Mouse (Mus musculus): ENCODE results near the gene Slc29a1. TPM values are rescaled to one million over a fixed set of nuclear protein-coding genes. Genes with fewer than 3 reads are reported as not detected.

Slc29a1 gene
- polyA plus RNA-seq, 1 experiment, result 72.2 TPM

DNA sequence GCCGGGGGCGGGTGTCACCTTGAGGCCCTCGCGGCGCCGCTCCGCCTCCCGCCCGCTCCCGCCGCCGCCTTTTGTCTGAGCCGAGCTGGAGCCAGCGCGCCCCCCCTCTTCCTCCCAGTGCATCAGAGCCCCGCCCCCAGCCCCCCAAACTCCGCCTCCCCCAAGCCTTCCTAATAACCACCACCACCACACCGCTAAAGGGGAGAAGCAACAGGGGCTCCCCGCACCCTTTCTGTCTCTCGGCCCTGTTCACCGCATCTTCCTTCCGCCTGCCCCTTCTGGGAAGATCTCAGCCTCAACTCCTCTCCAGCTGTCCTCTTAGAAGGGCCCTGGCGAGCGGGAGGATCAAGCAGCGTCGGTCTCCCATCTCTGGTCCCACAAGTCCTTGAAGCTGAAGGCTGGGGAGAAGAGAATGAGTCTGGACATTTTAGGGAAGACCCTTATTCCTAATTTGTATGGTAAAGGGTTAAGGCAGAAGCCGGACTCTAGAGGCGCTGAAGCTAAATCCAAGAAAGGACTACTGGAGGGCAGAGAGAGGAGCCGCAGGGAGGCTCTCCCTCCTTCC, 49.7 kb downstream of the Slc29a1 start, which contains the start of gene Tmem151b:
Gene Tmem151b (minus strand): TSS at position 61 of the 565 bp plus-strand sequence.
- peaks cover 34% of the 10 kb centered on the region for H3K4me1 ChIP-seq (ENCODE audit: control insufficient read depth, insufficient read depth, low read length)
- WGBS, result 0% methylated on average over 16 of the region's 29 CpGs
- peak within 1 kb of the TSS; percentile 76 for H3K27ac ChIP-seq (ENCODE audit: insufficient read depth, low read length)
- no peak for TF ChIP-seq CTCF (IDR thresholded peaks at IDR 0.05; ENCODE audit: borderline replicate concordance, insufficient read depth, low read depth, low read length)
- TF ChIP-seq POLR2A (IDR thresholded peaks at IDR 0.05; ENCODE audit: borderline replicate concordance, insufficient read depth, low read length), result peak; percentile 56; the same call in 1 of the 2 replicates
- DNase-seq, result peak; percentile 83 to 85
- H3K27me3 ChIP-seq (ENCODE audit: control insufficient read depth, insufficient read depth, low read length), result no peaks in the 10 kb centered on the region
- H3K4me3 ChIP-seq (replicated peaks; ENCODE audit: insufficient read depth, low read depth, low read length), result peak within 1 kb of the TSS; percentile 88

DNA sequence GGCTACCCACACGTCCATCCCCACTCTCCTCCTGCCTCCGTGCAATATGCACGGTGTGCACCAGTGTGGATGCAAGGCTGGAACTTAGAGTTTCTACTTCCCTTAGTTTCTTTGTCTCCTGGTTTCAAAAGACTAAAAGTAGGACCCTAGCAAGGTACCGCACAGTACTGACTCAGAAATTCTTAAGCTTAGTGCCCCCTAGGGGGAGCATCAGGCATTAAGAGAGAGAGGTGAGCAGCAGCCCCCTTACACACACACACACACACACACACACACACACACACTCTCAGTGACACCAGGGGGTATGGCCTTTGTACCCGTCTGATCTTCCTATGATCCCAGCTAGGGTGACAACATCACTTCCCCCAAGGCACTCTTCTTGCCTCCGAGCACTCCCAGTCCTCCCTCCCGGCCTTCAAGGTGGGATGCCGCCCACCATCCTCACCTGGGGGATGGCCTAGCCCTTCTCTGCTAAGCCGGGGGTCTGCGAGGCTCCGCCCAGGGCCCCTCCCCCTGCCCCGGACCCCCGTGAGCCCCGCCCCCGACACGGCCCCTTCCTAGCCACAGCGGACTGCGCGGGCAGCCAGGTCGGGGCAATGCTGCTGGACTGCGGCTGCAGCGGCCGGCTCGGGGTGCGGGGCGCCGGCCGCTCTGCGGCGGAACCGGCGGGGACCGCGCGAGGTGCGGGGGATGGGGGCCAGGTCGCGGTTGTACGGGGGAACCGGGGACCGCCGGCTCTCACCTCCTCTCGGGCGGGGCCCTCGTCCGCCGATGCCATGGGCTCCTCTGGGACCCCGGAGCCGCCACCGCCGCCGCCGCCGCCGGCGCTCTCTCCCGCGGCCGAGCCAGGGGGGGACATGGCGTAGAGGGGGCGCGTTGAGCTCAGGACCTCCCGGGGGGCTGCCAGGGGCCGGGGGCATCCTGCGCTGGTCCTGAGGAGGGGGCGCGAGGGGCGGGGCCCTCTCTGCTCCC, 50.6 kb downstream of the Slc29a1 start:
- Histone ChIP-seq H3K4me1 (ENCODE audit: control insufficient read depth, insufficient read depth, low read length) (peaks cover 41% of the 10 kb centered on the region), H3K27me3 (ENCODE audit: control insufficient read depth, insufficient read depth, low read length) (no peaks in the 10 kb centered on the region), H3K4me3 (replicated peaks; ENCODE audit: insufficient read depth, low read depth, low read length) (peak overlapping the region; percentile 88), H3K27ac (ENCODE audit: insufficient read depth, low read length) (peak overlapping the region; percentile 76)
- 3% methylated on average over 58 of the region's 68 CpGs for WGBS
- DNase-seq, result peak; percentile 80 to 85
- TF ChIP-seq POLR2A (IDR thresholded peaks at IDR 0.05; ENCODE audit: borderline replicate concordance, insufficient read depth, low read length) (0 out of 2 replicates have a peak, but pooled peaks have one; percentile 19), CTCF (IDR thresholded peaks at IDR 0.05; ENCODE audit: borderline replicate concordance, insufficient read depth, low read depth, low read length) (peak; percentile 60; the same call in 1 of the 2 replicates)

DNA sequence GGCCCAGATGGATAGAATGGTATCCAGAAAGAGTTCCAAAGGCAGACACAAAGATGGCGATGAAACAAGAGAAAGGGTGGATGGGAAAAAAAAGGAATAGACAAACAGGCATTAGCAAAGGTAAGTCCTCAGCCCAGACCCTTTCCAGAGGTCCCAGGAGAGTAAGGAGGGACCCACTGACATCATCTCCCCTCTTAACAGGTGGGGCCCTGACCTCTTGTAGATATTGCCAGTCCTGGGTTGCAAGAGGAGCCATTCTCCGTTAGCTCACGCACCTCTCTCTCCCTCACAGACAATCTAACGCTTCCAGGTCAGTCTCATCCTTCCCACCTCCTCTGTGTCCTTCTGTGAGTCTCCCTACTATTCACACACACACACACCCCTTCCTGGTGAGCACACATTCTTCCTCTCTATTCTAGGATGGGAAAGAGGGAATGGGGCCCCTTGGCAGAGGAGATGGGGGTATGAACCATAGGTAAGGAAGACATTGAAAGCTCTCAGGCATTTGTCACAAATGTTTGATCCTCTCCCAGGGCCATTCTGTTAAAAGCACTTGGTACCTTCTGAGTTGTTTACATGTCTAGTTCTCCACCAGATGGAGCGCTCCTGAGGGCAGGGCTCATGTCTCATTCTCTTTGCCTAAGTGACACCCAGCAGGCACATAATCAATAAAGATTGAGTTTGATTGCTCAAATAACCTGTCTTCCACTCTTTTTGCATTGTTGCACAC, 51.8 kb downstream of the Slc29a1 start:
- peak; percentile 28; the same call in 1 of the 2 replicates for TF ChIP-seq CTCF (IDR thresholded peaks at IDR 0.05; ENCODE audit: borderline replicate concordance, insufficient read depth, low read depth, low read length)
- TF ChIP-seq POLR2A (IDR thresholded peaks at IDR 0.05; ENCODE audit: borderline replicate concordance, insufficient read depth, low read length), result 0 out of 2 replicates have a peak, but pooled peaks have one; percentile 11
- peaks cover 53% of the 10 kb centered on the region for H3K4me1 ChIP-seq (ENCODE audit: control insufficient read depth, insufficient read depth, low read length)
- peak overlapping the region; percentile 26 for H3K27ac ChIP-seq (ENCODE audit: insufficient read depth, low read length)

DNA sequence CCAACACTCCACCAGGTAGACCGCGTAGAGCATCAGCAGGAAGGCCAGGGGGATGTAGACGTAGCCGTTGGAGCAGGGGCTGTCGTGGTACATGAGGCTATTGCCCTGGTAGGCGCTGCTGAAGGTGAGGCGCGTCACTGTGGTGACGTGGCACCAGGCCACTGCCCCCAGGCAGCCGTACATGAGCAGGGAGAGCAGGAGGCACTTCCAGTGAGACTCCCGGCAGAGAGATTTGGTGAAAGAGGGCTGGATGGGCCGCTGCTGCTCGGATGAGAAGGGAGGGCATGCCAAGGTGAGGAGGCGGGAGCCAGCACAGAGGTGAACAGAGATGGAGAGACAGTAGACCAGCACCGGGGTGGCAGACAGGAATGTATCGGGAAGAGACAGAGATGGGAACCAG, 52.5 kb downstream of the Slc29a1 start:
- no peaks in the 10 kb centered on the region for H3K27me3 ChIP-seq (ENCODE audit: control insufficient read depth, insufficient read depth, low read length)
- peak overlapping the region; percentile 26 for H3K27ac ChIP-seq (ENCODE audit: insufficient read depth, low read length)
- peak; percentile 41; the same call in 1 of the 2 replicates for TF ChIP-seq POLR2A (IDR thresholded peaks at IDR 0.05; ENCODE audit: borderline replicate concordance, insufficient read depth, low read length)
- no peak for TF ChIP-seq CTCF (IDR thresholded peaks at IDR 0.05; ENCODE audit: borderline replicate concordance, insufficient read depth, low read depth, low read length)
- peaks cover 54% of the 10 kb centered on the region for H3K4me1 ChIP-seq (ENCODE audit: control insufficient read depth, insufficient read depth, low read length)
- H3K4me3 ChIP-seq (replicated peaks; ENCODE audit: insufficient read depth, low read depth, low read length), result peak overlapping the region; percentile 88
- DNase-seq, result peak; percentile 81 to 82
- WGBS, result 9% methylated on average over 16 of the region's 16 CpGs

More for the DNA sequence above, 51.8 kb downstream of the Slc29a1 start:
- 12% methylated on average over 5 of the region's 5 CpGs for WGBS
- no peaks in the 10 kb centered on the region for H3K27me3 ChIP-seq (ENCODE audit: control insufficient read depth, insufficient read depth, low read length)
- peak; percentile 69 to 78 for DNase-seq
- H3K4me3 ChIP-seq (replicated peaks; ENCODE audit: insufficient read depth, low read depth, low read length), result peak overlapping the region; percentile 88

DNA sequence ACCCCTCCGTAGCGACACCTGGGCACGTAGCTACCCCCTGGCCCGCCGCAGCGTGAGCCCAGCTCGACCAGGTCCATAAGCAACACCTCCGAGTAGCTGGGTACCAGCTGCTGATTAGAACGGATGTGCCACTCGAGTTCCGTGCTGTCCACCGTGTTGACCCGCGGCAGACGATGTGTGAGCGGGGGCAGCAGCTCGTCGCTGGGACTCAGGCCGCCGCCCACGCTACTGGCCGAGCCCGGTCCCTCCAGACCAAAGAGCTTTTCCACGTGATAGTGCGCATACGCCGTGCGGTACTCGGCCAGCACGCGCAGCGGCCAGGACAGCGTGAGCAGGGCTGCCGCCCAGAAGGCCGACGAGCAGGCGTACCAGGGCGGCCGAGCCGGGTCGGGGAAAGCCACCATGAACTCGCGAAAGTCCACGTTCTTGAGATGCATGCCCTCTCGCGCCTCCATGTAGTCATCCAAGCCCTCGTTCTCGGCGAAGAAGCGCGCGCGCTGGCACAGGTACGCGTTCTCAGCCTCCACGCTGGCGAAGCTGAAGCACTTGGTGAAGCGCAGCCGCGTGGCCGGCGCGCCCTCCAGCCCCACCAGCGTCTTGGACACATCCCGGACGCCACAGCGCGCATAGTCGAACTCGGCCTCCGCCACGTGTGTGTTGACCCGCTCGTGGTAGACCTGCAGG, 54.0 kb downstream of the Slc29a1 start:
- H3K4me1 ChIP-seq (ENCODE audit: control insufficient read depth, insufficient read depth, low read length), result peaks cover 41% of the 10 kb centered on the region

DNA sequence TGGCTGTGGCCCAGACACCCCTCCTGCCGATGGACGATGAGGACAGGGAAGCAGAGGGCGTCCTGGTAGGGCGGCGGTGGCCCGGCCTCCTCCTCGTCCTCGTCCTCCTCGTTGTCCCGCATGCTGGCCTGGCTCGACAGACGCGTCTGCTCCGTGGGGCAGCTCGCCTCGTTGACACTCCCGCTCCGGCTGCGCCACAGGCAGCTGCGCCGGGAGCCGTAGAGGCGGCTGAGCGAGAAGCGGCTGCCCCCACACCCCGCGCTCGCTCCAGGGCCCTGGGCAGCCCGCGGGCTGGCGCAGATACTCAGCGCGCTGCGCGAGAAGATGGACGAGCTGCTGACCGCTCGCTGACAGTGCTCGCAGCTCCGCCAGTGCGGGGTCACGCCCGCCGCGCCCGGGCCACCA, 54.5 kb downstream of the Slc29a1 start:
- DNase-seq, result peak in 1 of 2 experiments; percentile 70
- peak overlapping the region; percentile 18 for H3K27ac ChIP-seq (ENCODE audit: insufficient read depth, low read length)

More for the DNA sequence above, 54.0 kb downstream of the Slc29a1 start:
- peak overlapping the region; percentile 18 for H3K27ac ChIP-seq (ENCODE audit: insufficient read depth, low read length)
- DNase-seq, result peak; percentile 66 to 83
- no peaks in the 10 kb centered on the region for H3K27me3 ChIP-seq (ENCODE audit: control insufficient read depth, insufficient read depth, low read length)
- no peak overlapping the region for H3K4me3 ChIP-seq (replicated peaks; ENCODE audit: insufficient read depth, low read depth, low read length)
- WGBS, result 22% methylated on average over 74 of the region's 74 CpGs
- TF ChIP-seq CTCF (IDR thresholded peaks at IDR 0.05; ENCODE audit: borderline replicate concordance, insufficient read depth, low read depth, low read length) (no peak), POLR2A (IDR thresholded peaks at IDR 0.05; ENCODE audit: borderline replicate concordance, insufficient read depth, low read length) (no peak)

More for the DNA sequence above, 54.5 kb downstream of the Slc29a1 start:
- Histone ChIP-seq H3K4me3 (replicated peaks; ENCODE audit: insufficient read depth, low read depth, low read length) (no peak overlapping the region), H3K27me3 (ENCODE audit: control insufficient read depth, insufficient read depth, low read length) (no peaks in the 10 kb centered on the region), H3K4me1 (ENCODE audit: control insufficient read depth, insufficient read depth, low read length) (peaks cover 39% of the 10 kb centered on the region)
- TF ChIP-seq POLR2A (IDR thresholded peaks at IDR 0.05; ENCODE audit: borderline replicate concordance, insufficient read depth, low read length) (no peak), CTCF (IDR thresholded peaks at IDR 0.05; ENCODE audit: borderline replicate concordance, insufficient read depth, low read depth, low read length) (no peak)
- WGBS, result 8% methylated on average over 46 of the region's 46 CpGs
